Mouse (Mus musculus) bone marrow macrophage, adult 2 months (primary cell): ENCODE results near the gene Hapln3. TPM values are rescaled to one million over a fixed set of nuclear protein-coding genes. Genes with fewer than 3 reads are reported as not detected.
A peak's percentile ranks its signal among the peaks of the same experiment; 100 is the strongest.

ENCODE experiments used
- H3K27ac ChIP-seq: 2 replicates; pipeline ENCODE4 v1.5.1; 2012; ENCODE audit warnings: low read depth, low read length; ENCODE audit not compliant: insufficient read depth
- H3K4me1 ChIP-seq: 2 replicates; pipeline ENCODE4 v1.6.1; 2012; ENCODE audit warnings: low read length; ENCODE audit not compliant: control insufficient read depth, insufficient read depth
- H3K4me3 ChIP-seq: 2 replicates; pipeline ENCODE4 v1.5.1; 2012; ENCODE audit warnings: mild to moderate bottlenecking, low read length, moderate library complexity; ENCODE audit not compliant: insufficient read depth
- CTCF ChIP-seq: IDR thresholded peaks from 2 replicates; pipeline ENCODE4 v1.5.1; 2012; ENCODE audit warnings: low read depth, mild to moderate bottlenecking, low read length, moderate library complexity
- POLR2A ChIP-seq: IDR thresholded peaks from 2 replicates; pipeline ENCODE4 v1.6.1; 2012; ENCODE audit warnings: mild to moderate bottlenecking, low read depth, low read length, borderline replicate concordance
- polyA plus RNA-seq: library from polyadenylated mRNA; stranded (reverse); fragments of >200 nt; gene quantifications from 2 replicates; pipeline ENCODE4 v1.2.4, GENCODE M21; 2012; ENCODE audit not compliant: missing spikeins, insufficient read depth, insufficient read length

Hapln3 gene
- polyA plus RNA-seq, 1 experiment: not detected

GRCm38 (mm10) chr7:79140897-79141296 lies 10.1 kb upstream of the Hapln3 start:
- Histone ChIP-seq H3K4me3 (no peak overlapping the region), H3K27ac (no peak overlapping the region)
- TF ChIP-seq POLR2A: no peak
- TF ChIP-seq CTCF: peak; percentile 90

GRCm38 (mm10) chr7:79139891-79140591 lies 9.2 kb upstream of the Hapln3 start:
- H3K4me1 ChIP-seq: peaks cover 7% of the 10 kb centered on the region
- H3K4me3 ChIP-seq: no peak overlapping the region
- no peak overlapping the region for H3K27ac ChIP-seq
- TF ChIP-seq CTCF (no peak), POLR2A (no peak)

More at GRCm38 (mm10) chr7:79140897-79141296, 10.1 kb upstream of the Hapln3 start:
- peaks cover 7% of the 10 kb centered on the region for H3K4me1 ChIP-seq

GRCm38 (mm10) chr7:79139328-79139824 lies 8.6 kb upstream of the Hapln3 start:
- Histone ChIP-seq H3K4me3 (no peak overlapping the region), H3K4me1 (peaks cover 7% of the 10 kb centered on the region), H3K27ac (no peak overlapping the region)
- TF ChIP-seq CTCF (no peak), POLR2A (no peak)

GRCm38 (mm10) chr7:79133391-79133790 lies 2.6 kb upstream of the Hapln3 start:
- H3K27ac ChIP-seq: no peak overlapping the region
- no peak for TF ChIP-seq CTCF
- TF ChIP-seq POLR2A: no peak
- H3K4me1 ChIP-seq: no peaks in the 10 kb centered on the region
- no peak overlapping the region for H3K4me3 ChIP-seq

GRCm38 (mm10) chr7:79130385-79130784 lies 433 bp downstream of the Hapln3 start:
- H3K4me1 ChIP-seq: no peaks in the 10 kb centered on the region
- H3K27ac ChIP-seq: no peak overlapping the region
- no peak for TF ChIP-seq POLR2A
- TF ChIP-seq CTCF: no peak
- H3K4me3 ChIP-seq: no peak overlapping the region

GRCm38 (mm10) chr7:79129883-79130282 lies 935 bp downstream of the Hapln3 start:
- no peak overlapping the region for H3K27ac ChIP-seq
- no peaks in the 10 kb centered on the region for H3K4me1 ChIP-seq
- H3K4me3 ChIP-seq: no peak overlapping the region
- TF ChIP-seq POLR2A (no peak), CTCF (no peak)

GRCm38 (mm10) chr7:79123465-79123864 lies 7.4 kb downstream of the Hapln3 start:
- H3K4me1 ChIP-seq: no peaks in the 10 kb centered on the region

GRCm38 (mm10) chr7:79113848-79114247 lies 17.0 kb downstream of the Hapln3 start:
- no peak overlapping the region for H3K4me3 ChIP-seq
- TF ChIP-seq CTCF (no peak), POLR2A (no peak)
- no peak overlapping the region for H3K27ac ChIP-seq
- no peaks in the 10 kb centered on the region for H3K4me1 ChIP-seq

More at GRCm38 (mm10) chr7:79123465-79123864, 7.4 kb downstream of the Hapln3 start:
- H3K27ac ChIP-seq: no peak overlapping the region
- TF ChIP-seq CTCF: no peak
- TF ChIP-seq POLR2A: no peak
- no peak overlapping the region for H3K4me3 ChIP-seq

GRCm38 (mm10) chr7:79096492-79096891 lies 34.3 kb downstream of the Hapln3 start:
- Histone ChIP-seq H3K4me3 (no peak overlapping the region), H3K27ac (no peak overlapping the region), H3K4me1 (no peaks in the 10 kb centered on the region)
- TF ChIP-seq POLR2A: no peak

- TF ChIP-seq POLR2A (no peak), CTCF (no peak)
- no peak overlapping the region for H3K4me3 ChIP-seq
- no peaks in the 10 kb centered on the region for H3K4me1 ChIP-seq
- no peak overlapping the region for H3K27ac ChIP-seq
These were observed 41.7 kb downstream of the Hapln3 start for GRCm38 (mm10) chr7:79089111-79089510.
